Mouse (Mus musculus) G1E (cell line): Measurements from ENCODE around the gene Gm36210.

Experiments
- CTCF ChIP-seq: IDR thresholded peaks from 2 replicates; pipeline ENCODE4 v1.5.1; 2012; ENCODE audit warnings: low read depth, low read length, inconsistent platforms, mixed read lengths
- GATA1 ChIP-seq: IDR thresholded peaks from 2 replicates; pipeline ENCODE4 v1.6.1; 2012; ENCODE audit warnings: borderline replicate concordance, low read length, inconsistent platforms, mixed read lengths
- POLR2AphosphoS5 ChIP-seq: IDR thresholded peaks from 2 replicates; pipeline ENCODE4 v1.6.1; 2012; ENCODE audit warnings: low read depth, low read length, inconsistent platforms; ENCODE audit not compliant: insufficient replicate concordance
- TAL1 ChIP-seq: conservative IDR thresholded peaks from 2 replicates; pipeline ENCODE4 v1.6.1; 2012; ENCODE audit warnings: low read depth, low read length, inconsistent platforms, mixed read lengths

- TF ChIP-seq CTCF: no peak
- TF ChIP-seq POLR2AphosphoS5: no peak
- no peak for TF ChIP-seq GATA1
- no peak for TF ChIP-seq TAL1
Measured at GRCm38 (mm10) chr7:4877226-4877625, 29.1 kb downstream of the Gm36210 start.
